Mouse (Mus musculus) midbrain, embryonic 13.5 days (tissue): ENCODE data around the gene Crisp4. TPM values are rescaled to one million over a fixed set of nuclear protein-coding genes. Genes with fewer than 3 reads are reported as not detected.

ENCODE experiments used
- ATAC-seq: fragments of 200-750 bp; cut with Nextera tagmentation; 2 replicates; pipeline ENCODE4 v1.8.0; 2017; ENCODE audit warnings: mild to moderate bottlenecking, moderate TSS enrichment, moderate library complexity
- H3K27ac ChIP-seq: fragments of 300-500 bp; sonication (generic); 2 replicates; pipeline ENCODE4 v1.5.1; 2015; ENCODE audit warnings: inconsistent platforms, mild to moderate bottlenecking, moderate library complexity
- H3K27me3 ChIP-seq: fragments of 300-500 bp; sonication (generic); 2 replicates; pipeline ENCODE4 v1.6.1; 2015; ENCODE audit warnings: mild to moderate bottlenecking, inconsistent platforms
- H3K36me3 ChIP-seq: fragments of 300-500 bp; sonication (generic); 2 replicates; pipeline ENCODE4 v1.6.1; 2015; ENCODE audit warnings: mild to moderate bottlenecking, inconsistent platforms
- H3K4me1 ChIP-seq: fragments of 300-500 bp; sonication (generic); replicated peaks from 2 replicates; pipeline ENCODE4 v1.6.1; 2015; ENCODE audit warnings: inconsistent platforms
- H3K4me2 ChIP-seq: fragments of 300-500 bp; sonication (generic); replicated peaks from 2 replicates; pipeline ENCODE4 v1.6.1; 2015; ENCODE audit warnings: moderate library complexity, mild to moderate bottlenecking, inconsistent platforms
- H3K4me3 ChIP-seq: fragments of 300-500 bp; sonication (generic); replicated peaks from 2 replicates; pipeline ENCODE4 v1.5.1; 2015; ENCODE audit warnings: mild to moderate bottlenecking, inconsistent platforms
- H3K9ac ChIP-seq: fragments of 300-500 bp; sonication (generic); replicated peaks from 2 replicates; pipeline ENCODE4 v1.6.1; 2015; ENCODE audit warnings: mild to moderate bottlenecking, inconsistent platforms
- H3K9me3 ChIP-seq: fragments of 300-500 bp; sonication (generic); 2 replicates; pipeline ENCODE4 v1.6.1; 2016; ENCODE audit warnings: mild to moderate bottlenecking, inconsistent platforms
- WGBS: fragments of 180-500 bp; shearing (Covaris S2); methylation state at CpG from one replicate; pipeline ENCODE4 v1.1.7; 2015; 5-methylcytosine and 5-hydroxymethylcytosine counted together
- polyA plus RNA-seq: library from polyadenylated mRNA; unstranded; fragments of >200 nt; fragmentation: Nextera tagmentation; extraction: Ambion mirVana; gene quantifications from 2 replicates; pipeline ENCODE4 v1.2.1, GENCODE M21; 2015

The Crisp4 gene
- not detected in 2 replicates for polyA plus RNA-seq

DNA sequence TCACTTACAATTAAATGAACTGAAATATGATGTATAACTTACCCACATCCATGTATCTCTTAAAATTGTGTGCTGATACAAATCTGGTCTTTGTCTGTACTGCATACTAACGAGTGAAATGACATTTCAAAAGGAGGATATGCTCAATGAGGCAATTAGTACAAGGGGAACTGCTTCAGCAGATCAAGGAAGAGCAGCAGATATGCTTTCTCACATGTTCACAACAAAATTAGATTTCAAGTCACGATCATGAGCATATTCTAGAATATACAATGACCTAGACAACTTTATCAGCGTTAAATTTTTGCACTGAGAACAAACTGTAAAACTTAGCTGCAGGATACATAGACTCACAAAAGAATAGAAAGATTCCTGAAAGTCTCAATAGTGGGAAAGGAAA, at the start of gene Crisp4:
Gene Crisp4, minus strand, starts transcription at position 101 of the 400 bp plus-strand sequence.
- Histone ChIP-seq H3K4me1 (no peaks in the 10 kb centered on the region), H3K4me2 (no peak within 1 kb of the TSS), H3K27ac (no peak within 1 kb of the TSS), H3K36me3 (no peaks in the 10 kb centered on the region), H3K9me3 (no peaks in the 10 kb centered on the region), H3K4me3 (no peak within 1 kb of the TSS), H3K27me3 (no peaks in the 10 kb centered on the region), H3K9ac (no peak within 1 kb of the TSS)
- ATAC-seq = no peak
- 66% methylated on average over 3 of the region's 3 CpGs for WGBS

DNA sequence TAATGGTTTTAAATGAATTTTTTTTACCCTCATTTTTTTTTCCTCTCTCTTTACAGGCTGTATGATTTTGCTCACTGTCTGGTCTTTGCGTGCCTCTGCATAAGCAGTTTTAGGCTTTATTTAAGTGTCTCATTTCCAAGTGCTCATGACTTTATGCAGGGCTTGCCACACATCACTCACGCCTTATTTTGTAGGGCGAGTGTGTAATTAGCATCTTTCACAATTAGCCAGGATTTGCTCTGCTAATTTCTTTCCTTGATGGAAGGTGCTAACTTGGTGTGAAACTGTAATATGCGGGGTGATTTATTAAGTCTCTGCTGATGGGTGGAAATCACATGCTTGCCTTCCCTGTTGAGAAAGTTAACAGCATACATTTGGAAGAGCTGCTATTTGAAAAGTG, 46.0 kb upstream of the Crisp4 start:
- Histone ChIP-seq H3K27me3 (no peaks in the 10 kb centered on the region), H3K36me3 (no peaks in the 10 kb centered on the region), H3K4me2 (no peak overlapping the region), H3K9ac (no peak overlapping the region), H3K4me3 (no peak overlapping the region), H3K4me1 (peaks cover 4% of the 10 kb centered on the region; the same call in 1 of the 2 replicates), H3K9me3 (no peaks in the 10 kb centered on the region), H3K27ac (no peak overlapping the region)
- WGBS = 40% methylated on average over 4 of the region's 4 CpGs
- peak; percentile 65 for ATAC-seq

DNA sequence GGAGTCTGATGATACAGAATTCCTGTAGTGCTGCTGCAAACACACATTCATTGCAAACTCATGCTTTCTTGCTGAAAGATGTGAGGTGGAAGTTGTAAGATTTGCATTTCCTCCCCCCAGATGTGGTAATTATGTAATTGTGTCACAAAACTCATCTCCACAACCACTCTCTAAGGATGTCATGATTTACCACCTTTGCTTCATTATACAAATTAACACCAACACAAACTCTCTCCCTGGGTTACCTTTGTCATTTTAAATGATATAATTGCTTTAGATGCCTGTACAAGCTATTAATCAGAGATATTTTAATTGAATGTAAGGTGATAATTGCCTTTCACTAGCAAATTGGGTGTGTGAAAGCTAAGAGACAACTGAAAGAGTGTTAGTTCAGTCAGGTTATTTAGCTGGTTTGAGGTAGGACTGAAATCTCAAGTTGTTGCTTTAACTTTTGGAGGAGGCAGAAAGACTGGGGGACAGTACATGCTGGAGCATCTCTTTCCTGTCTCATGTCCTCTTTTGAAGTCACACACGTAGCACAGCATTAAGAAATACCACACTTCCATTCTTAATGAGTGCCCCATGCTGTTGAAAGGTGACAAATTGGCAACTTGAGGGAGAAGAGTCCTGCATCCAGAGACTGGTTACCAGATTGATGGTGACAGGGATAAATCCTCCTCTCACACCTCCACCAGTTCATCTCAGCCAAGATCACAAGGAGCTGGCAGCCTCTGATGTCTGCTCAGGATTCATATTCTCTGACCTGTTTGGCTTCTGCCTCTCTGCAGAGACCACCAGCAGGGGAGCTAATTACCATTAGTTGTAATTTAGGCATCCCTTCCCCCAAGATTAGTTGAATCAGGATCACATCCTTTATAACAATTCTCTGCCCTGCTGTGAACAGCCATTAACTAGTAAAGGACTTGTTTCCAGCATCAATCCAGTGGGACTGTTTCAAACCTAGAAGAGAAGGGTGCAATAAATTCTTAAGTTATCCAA, 45.3 kb upstream of the Crisp4 start:
- peak; percentile 80 for ATAC-seq
- 0 out of 2 replicates have a peak overlapping the region, but pooled peaks have one; percentile 25 for H3K27ac ChIP-seq
- no peak overlapping the region for H3K4me2 ChIP-seq
- H3K27me3 ChIP-seq = no peaks in the 10 kb centered on the region
- WGBS = 4% methylated on average over 1 of the region's 1 CpGs
- peaks cover 4% of the 10 kb centered on the region; the same call in 1 of the 2 replicates for H3K4me1 ChIP-seq
- no peaks in the 10 kb centered on the region for H3K36me3 ChIP-seq
- no peak overlapping the region for H3K9ac ChIP-seq
- no peaks in the 10 kb centered on the region for H3K9me3 ChIP-seq
- no peak overlapping the region for H3K4me3 ChIP-seq

DNA sequence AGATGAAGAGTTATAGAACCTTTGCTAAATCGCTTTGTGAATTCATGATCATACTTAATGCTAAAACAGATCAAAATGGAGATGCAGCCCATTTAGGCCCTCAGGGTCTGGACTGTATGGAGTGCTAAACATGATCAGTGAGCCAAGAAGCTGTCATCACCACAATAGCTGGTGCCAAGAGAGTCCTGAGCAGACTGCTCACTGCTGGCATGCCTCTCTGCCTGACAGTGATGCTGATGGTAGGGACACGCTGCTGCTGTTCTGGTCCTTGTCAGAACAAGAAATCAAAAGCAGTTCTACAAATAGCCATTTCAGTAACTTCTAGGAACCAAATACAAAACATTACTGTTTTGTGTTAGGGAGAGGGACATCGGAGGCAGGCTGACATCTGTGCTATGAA, 35.5 kb upstream of the Crisp4 start:
- no peaks in the 10 kb centered on the region for H3K9me3 ChIP-seq
- 0 out of 2 replicates have a peak, but pooled peaks have one; percentile 45 for ATAC-seq
- WGBS = 82% methylated on average over 3 of the region's 3 CpGs
- no peaks in the 10 kb centered on the region for H3K27me3 ChIP-seq
- no peak overlapping the region for H3K9ac ChIP-seq
- no peak overlapping the region for H3K4me2 ChIP-seq
- no peaks in the 10 kb centered on the region for H3K36me3 ChIP-seq
- H3K4me3 ChIP-seq = no peak overlapping the region
- no peaks in the 10 kb centered on the region for H3K4me1 ChIP-seq
- no peak overlapping the region for H3K27ac ChIP-seq

DNA sequence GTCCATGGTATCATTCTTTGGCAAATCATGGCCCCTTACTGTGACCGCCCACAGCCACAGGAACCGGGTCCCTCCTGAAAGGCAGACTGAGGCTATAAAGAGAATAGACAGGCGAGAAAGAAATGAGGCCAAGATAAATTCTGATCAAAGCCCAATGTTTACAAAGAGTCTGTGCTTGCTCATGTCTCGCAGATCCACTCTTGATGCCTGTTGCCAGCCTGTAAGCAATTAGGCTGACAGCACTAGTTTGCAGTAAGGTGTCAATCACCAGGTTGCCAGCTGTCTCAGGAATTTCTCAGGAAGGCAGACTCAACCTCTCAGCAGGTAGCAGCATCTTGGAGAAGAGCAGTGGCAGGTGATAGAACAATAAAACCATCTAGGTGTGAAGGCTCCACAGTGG, 24.9 kb upstream of the Crisp4 start:
- H3K4me2 ChIP-seq = no peak overlapping the region
- H3K36me3 ChIP-seq = no peaks in the 10 kb centered on the region
- 82% methylated on average over 4 of the region's 4 CpGs for WGBS
- ATAC-seq = no peak
- H3K4me3 ChIP-seq = no peak overlapping the region
- no peak overlapping the region for H3K9ac ChIP-seq
- H3K9me3 ChIP-seq = 0 out of 2 replicates have a peak, but pooled peaks cover 10% of the 10 kb centered on the region
- no peaks in the 10 kb centered on the region for H3K4me1 ChIP-seq
- no peak overlapping the region for H3K27ac ChIP-seq
- no peaks in the 10 kb centered on the region for H3K27me3 ChIP-seq

DNA sequence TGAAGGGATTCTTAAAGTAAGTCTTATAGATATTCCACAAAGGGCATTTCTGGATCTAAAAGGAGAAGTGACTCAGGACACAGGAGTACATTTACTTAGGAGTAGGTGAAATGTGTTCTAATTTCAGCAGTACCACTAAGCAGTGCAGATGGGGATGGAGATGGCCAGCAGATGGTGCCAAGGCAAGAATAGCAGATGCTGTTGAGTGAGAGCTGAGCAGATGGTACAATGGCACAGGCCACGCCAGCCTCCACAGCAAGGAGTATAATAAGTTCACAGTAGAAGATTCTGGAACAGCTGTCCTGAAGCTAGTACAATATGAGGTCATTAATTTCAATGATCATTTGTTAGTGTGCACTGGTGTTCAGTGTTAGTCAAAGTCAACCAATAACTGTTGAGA, 22.6 kb upstream of the Crisp4 start:
- WGBS = 52% methylated on average over 1 of the region's 1 CpGs
- no peaks in the 10 kb centered on the region for H3K4me1 ChIP-seq
- H3K9me3 ChIP-seq = 0 out of 2 replicates have a peak, but pooled peaks cover 10% of the 10 kb centered on the region
- ATAC-seq = 0 out of 2 replicates have a peak, but pooled peaks have one; percentile 53
- no peaks in the 10 kb centered on the region for H3K27me3 ChIP-seq
- H3K4me3 ChIP-seq = no peak overlapping the region
- H3K27ac ChIP-seq = no peak overlapping the region
- no peak overlapping the region for H3K4me2 ChIP-seq
- H3K36me3 ChIP-seq = no peaks in the 10 kb centered on the region
- H3K9ac ChIP-seq = no peak overlapping the region

DNA sequence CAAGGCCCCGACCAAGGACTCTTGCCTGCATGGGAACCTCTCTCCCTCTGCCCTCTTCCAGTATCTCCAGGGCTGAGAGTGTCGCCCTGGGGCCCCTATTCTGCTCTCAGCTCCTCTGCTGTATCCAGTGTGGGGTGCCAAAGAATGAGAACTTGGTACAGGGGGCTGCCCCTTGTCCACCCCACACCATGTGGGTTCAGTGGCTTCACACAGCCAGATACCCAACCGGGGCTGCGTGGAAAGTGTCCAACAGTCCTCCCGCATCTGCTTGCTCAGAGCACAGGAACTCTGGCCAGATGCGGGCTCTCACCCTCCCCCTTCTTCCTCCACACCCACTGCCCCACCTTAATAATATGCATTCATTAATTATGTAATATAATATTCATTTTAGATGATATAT, 13.4 kb upstream of the Crisp4 start:
- Histone ChIP-seq H3K27ac (no peak overlapping the region), H3K4me2 (no peak overlapping the region), H3K4me3 (no peak overlapping the region), H3K36me3 (no peaks in the 10 kb centered on the region), H3K9ac (no peak overlapping the region), H3K27me3 (no peaks in the 10 kb centered on the region), H3K4me1 (no peaks in the 10 kb centered on the region), H3K9me3 (no peaks in the 10 kb centered on the region)
- no peak for ATAC-seq
- WGBS = 84% methylated on average over 6 of the region's 6 CpGs

DNA sequence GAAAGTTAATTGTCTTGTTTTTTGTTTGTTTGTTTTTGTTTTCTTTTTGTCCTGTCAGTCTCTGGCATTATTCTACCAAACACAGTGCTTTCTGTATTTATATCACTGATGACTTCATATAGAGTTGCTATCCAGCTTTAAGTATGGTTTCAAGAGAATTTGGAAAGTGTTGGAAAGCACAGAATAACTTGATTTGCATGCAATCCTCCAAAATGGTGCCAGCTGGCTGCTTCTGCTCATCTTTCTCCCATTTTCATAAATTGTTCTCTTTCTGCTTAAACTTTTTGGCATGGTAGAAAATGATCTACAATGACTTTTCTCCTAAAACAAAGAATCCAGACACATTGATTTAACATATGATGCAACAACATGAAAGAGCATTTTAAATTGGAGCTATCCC, 2.5 kb upstream of the Crisp4 start:
- Histone ChIP-seq H3K36me3 (no peaks in the 10 kb centered on the region), H3K9ac (no peak overlapping the region), H3K4me3 (no peak overlapping the region), H3K4me1 (no peaks in the 10 kb centered on the region), H3K27ac (no peak overlapping the region), H3K9me3 (peaks cover 4% of the 10 kb centered on the region; the same call in 1 of the 2 replicates), H3K4me2 (no peak overlapping the region), H3K27me3 (no peaks in the 10 kb centered on the region)
- ATAC-seq = no peak

DNA sequence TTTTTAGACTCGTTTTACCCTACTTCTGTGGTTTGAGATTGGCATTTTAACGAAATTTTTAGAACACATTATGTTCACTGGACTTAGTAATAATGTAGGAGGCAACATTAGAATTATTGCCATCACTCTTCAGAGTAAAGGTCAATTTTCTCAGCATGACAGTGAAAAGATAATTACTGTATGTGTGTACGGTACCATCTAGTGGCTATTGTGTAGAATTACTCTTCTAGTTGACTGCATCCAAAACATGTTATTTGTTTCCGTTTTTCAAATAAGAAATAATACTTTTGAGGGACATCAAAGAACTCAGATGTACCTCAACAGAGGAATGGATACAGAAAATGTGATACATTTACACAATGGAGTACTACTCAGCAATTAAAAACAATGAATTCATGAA, 14.0 kb downstream of the Crisp4 start:
- H3K27me3 ChIP-seq = no peaks in the 10 kb centered on the region
- 63% methylated on average over 4 of the region's 4 CpGs for WGBS
- no peaks in the 10 kb centered on the region for H3K36me3 ChIP-seq
- no peak for ATAC-seq
- H3K9me3 ChIP-seq = no peaks in the 10 kb centered on the region
- no peak overlapping the region for H3K27ac ChIP-seq
- no peak overlapping the region for H3K4me3 ChIP-seq
- H3K4me2 ChIP-seq = no peak overlapping the region
- no peak overlapping the region for H3K9ac ChIP-seq
- no peaks in the 10 kb centered on the region for H3K4me1 ChIP-seq

DNA sequence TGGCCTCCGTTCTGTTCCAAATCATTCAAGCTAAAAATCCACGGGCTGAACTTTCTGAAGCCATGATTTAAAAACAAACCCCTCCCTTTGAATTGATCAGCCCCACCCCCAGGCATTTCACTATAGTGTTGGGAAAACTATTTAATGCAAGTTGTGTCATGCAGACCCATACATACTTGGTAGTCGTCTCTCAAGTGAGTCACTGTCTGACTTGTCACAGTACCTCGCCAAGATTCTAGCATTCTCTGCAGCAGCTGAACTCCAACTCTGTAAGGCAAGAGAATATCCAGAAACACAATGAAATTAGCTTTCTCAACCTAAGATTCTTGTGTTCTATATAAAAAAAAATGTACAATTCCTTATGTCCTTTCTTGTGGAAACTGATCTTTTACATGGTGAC, 15.7 kb downstream of the Crisp4 start:
- H3K9me3 ChIP-seq = no peaks in the 10 kb centered on the region
- H3K36me3 ChIP-seq = no peaks in the 10 kb centered on the region
- H3K4me1 ChIP-seq = no peaks in the 10 kb centered on the region
- no peak overlapping the region for H3K4me3 ChIP-seq
- WGBS = 76% methylated on average over 4 of the region's 4 CpGs
- H3K9ac ChIP-seq = no peak overlapping the region
- no peaks in the 10 kb centered on the region for H3K27me3 ChIP-seq
- no peak overlapping the region for H3K4me2 ChIP-seq
- ATAC-seq = no peak
- H3K27ac ChIP-seq = no peak overlapping the region

DNA sequence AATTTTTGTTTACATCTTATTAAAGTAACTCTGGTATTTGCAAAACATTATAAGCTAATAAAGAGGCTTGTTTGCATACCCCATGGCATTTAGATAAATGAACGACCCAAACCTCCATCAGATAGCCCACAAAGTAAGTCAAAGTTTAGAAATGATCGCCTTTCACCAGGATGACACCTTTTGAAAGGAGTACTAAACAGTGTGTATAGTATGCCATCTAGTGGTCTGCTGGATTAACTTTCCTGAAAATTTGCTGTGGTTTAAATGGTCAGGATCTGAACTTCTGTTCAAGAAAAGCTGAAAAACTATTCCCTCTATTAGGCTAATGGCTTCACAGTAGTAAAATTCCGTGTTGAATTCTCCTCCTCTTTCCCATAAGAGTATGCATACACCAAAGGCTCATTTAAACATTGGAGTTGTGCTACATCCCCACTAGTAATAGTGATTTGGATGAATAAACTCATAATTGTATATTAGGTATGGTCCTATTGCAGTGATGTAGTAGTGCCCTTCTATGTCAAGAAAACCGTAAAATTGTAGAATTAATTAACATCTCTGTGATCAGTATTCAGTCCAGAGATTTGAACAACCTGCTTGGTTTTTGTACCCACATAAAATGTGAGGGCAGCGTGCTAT, 38.9 kb downstream of the Crisp4 start:
- Histone ChIP-seq H3K36me3 (no peaks in the 10 kb centered on the region), H3K27ac (no peak overlapping the region), H3K4me1 (peaks cover 3% of the 10 kb centered on the region; the same call in 1 of the 2 replicates), H3K9me3 (no peaks in the 10 kb centered on the region), H3K9ac (no peak overlapping the region), H3K4me3 (no peak overlapping the region), H3K4me2 (no peak overlapping the region), H3K27me3 (peaks cover 6% of the 10 kb centered on the region; the same call in 1 of the 2 replicates)
- 34% methylated on average over 5 of the region's 5 CpGs for WGBS
- ATAC-seq = 0 out of 2 replicates have a peak, but pooled peaks have one; percentile 50
